Mouse (Mus musculus): ENCODE measurements around the gene Zfp638. TPM values are rescaled to one million over a fixed set of nuclear protein-coding genes. Genes with fewer than 3 reads are reported as not detected.
A peak's percentile ranks its signal among the peaks of the same experiment; 100 is the strongest.

Zfp638 gene
- polyA plus RNA-seq, 1 experiment from 2014 or later = 71.0 TPM

- 87% methylated on average over 2 of the region's 2 CpGs for WGBS
- Histone ChIP-seq H3K27ac (replicated peaks) (no peak overlapping the region), H3K27me3 (replicated peaks; ENCODE audit: low read depth, poor library complexity, severe bottlenecking) (no peaks in the 10 kb centered on the region), H3K9me3 (no peaks in the 10 kb centered on the region), H3K36me3 (replicated peaks) (no peaks in the 10 kb centered on the region), H3K4me3 (no peak overlapping the region), H3K4me1 (no peaks in the 10 kb centered on the region)
- no peak for DNase-seq (ENCODE audit: low spot score)
Measured at GRCm38 (mm10) chr6:83849446-83849845, 17.5 kb upstream of the Zfp638 start.

- H3K27me3 ChIP-seq (replicated peaks; ENCODE audit: low read depth, poor library complexity, severe bottlenecking) = no peaks in the 10 kb centered on the region
- no peak overlapping the region for H3K4me3 ChIP-seq
- WGBS = 34% methylated on average over 5 of the region's 5 CpGs
- no peak overlapping the region for H3K27ac ChIP-seq (replicated peaks)
- no peaks in the 10 kb centered on the region for H3K36me3 ChIP-seq (replicated peaks)
- no peaks in the 10 kb centered on the region for H3K4me1 ChIP-seq
- DNase-seq (ENCODE audit: low spot score) = peak; percentile 10
- H3K9me3 ChIP-seq = no peaks in the 10 kb centered on the region
Measured at GRCm38 (mm10) chr6:83857476-83857875, 9.4 kb upstream of the Zfp638 start.

DNA sequence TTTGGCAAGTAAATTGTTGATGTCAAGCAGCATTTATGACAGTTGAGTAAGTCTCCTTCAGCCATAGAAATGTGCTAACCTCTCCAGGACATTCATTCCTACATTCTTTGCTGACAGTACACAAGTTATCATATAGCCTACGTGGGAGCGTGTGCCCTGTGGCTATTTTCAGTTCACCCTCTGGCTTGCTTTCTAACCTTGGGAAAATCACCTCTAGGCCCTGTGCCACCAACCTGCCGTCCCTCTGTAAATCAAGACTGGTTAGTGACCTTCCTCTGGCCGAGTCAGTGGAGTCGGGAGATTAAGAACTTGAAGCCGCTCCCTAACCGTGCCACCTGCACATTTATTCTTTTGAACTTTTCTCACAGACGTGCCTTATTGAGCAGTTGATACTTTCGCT is 6.9 kb upstream of the Zfp638 start:
- WGBS = 88% methylated on average over 9 of the region's 9 CpGs
- Histone ChIP-seq H3K9me3 (no peaks in the 10 kb centered on the region), H3K27ac (replicated peaks) (no peak overlapping the region), H3K4me3 (no peak overlapping the region), H3K4me1 (no peaks in the 10 kb centered on the region), H3K27me3 (replicated peaks; ENCODE audit: low read depth, poor library complexity, severe bottlenecking) (no peaks in the 10 kb centered on the region), H3K36me3 (replicated peaks) (no peaks in the 10 kb centered on the region)
- DNase-seq (ENCODE audit: low spot score) = no peak

DNA sequence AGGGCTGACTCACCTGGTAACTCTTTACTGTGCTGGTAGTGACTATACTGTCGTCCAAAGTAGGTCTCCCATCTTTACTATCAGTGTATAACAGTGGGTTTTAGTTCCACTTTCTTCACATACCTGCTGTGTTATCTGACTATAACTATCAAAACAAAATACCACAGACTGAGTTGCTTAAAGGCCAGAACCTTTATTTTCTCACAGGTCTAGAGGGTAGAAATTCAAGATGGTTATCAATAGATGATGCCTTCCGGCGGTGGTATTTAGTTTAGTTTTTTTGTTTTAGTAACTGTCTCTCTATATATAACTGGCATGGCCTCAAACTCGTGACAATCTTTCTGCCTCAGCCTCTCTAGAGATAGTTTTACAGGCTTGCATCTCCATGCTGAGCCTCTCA is 3.4 kb upstream of the Zfp638 start:
- Histone ChIP-seq H3K4me1 (peaks cover 14% of the 10 kb centered on the region), H3K36me3 (replicated peaks) (no peaks in the 10 kb centered on the region), H3K4me3 (no peak overlapping the region), H3K27ac (replicated peaks) (no peak overlapping the region), H3K27me3 (replicated peaks; ENCODE audit: low read depth, poor library complexity, severe bottlenecking) (peaks cover 23% of the 10 kb centered on the region), H3K9me3 (no peaks in the 10 kb centered on the region)
- no peak for DNase-seq (ENCODE audit: low spot score)
- WGBS = 69% methylated on average over 4 of the region's 4 CpGs

DNA sequence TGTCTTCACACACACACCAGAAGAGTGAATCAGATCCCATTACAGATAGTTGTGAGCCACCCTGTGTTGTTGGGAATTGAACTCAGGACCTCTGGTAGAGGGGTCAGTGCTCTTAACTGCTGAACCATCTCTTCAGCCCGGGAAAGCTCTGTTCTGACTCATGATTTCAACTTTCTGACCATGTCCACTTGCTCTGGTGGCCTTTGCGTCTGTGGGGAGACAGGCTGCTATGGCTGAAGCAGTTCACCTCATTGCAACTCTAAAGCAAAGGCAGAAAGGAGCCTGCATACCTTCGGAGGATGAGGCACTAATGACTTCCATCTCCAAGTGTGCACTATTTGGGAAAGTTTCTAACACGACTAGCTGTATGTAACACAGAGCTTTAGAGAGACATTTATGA is 486 bp upstream of the Zfp638 start:
- 36% methylated on average over 4 of the region's 4 CpGs for WGBS
- peak overlapping the region; percentile 74 for H3K4me3 ChIP-seq
- DNase-seq (ENCODE audit: low spot score) = no peak
- H3K27me3 ChIP-seq (replicated peaks; ENCODE audit: low read depth, poor library complexity, severe bottlenecking) = peaks cover 29% of the 10 kb centered on the region
- no peaks in the 10 kb centered on the region for H3K9me3 ChIP-seq
- H3K27ac ChIP-seq (replicated peaks) = no peak overlapping the region
- H3K4me1 ChIP-seq = peaks cover 14% of the 10 kb centered on the region
- H3K36me3 ChIP-seq (replicated peaks) = no peaks in the 10 kb centered on the region

GRCm38 (mm10) chr6:83867598-83868585 is 983 bp downstream of the Zfp638 start:
- H3K36me3 ChIP-seq (replicated peaks) = no peaks in the 10 kb centered on the region
- H3K27ac ChIP-seq (replicated peaks) = peak overlapping the region; percentile 75; the same call in 1 of the 2 replicates
- WGBS = 4% methylated on average over 19 of the region's 19 CpGs
- H3K9me3 ChIP-seq = no peaks in the 10 kb centered on the region
- peak; percentile 28 for DNase-seq (ENCODE audit: low spot score)
- peaks cover 29% of the 10 kb centered on the region for H3K27me3 ChIP-seq (replicated peaks; ENCODE audit: low read depth, poor library complexity, severe bottlenecking)
- peaks cover 14% of the 10 kb centered on the region for H3K4me1 ChIP-seq
- peak overlapping the region; percentile 74 for H3K4me3 ChIP-seq

GRCm38 (mm10) chr6:83879815-83880214 is 12.9 kb downstream of the Zfp638 start:
- DNase-seq (ENCODE audit: low spot score) = peak; percentile 27
- no peaks in the 10 kb centered on the region for H3K9me3 ChIP-seq
- WGBS = 3% methylated on average over 4 of the region's 4 CpGs

DNA sequence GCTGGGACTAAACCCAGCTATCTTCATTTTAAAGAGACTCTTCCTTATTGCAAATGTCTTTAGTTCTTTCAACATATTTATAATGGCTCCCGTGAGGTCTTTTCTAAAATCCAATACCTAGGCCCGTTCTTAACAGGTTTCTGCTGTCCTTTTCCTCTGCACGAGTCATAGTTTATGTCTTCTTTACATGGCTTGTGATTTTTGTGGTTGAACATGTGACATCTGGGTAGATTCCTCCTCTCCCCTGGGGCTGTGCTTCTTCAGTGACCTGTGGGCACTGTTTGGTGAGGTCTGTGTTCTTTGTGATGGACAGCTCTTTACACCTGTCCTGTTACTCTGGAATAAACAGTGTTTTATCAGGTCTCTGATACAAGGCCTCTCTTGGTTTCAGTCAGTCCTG is 19.9 kb downstream of the Zfp638 start:
- H3K36me3 ChIP-seq (replicated peaks) = no peaks in the 10 kb centered on the region
- WGBS = 82% methylated on average over 3 of the region's 3 CpGs
- H3K27ac ChIP-seq (replicated peaks) = no peak overlapping the region
- H3K4me3 ChIP-seq = no peak overlapping the region
- H3K4me1 ChIP-seq = no peaks in the 10 kb centered on the region
- no peaks in the 10 kb centered on the region for H3K9me3 ChIP-seq
- DNase-seq (ENCODE audit: low spot score) = no peak
- no peaks in the 10 kb centered on the region for H3K27me3 ChIP-seq (replicated peaks; ENCODE audit: low read depth, poor library complexity, severe bottlenecking)

More at GRCm38 (mm10) chr6:83879815-83880214, 12.9 kb downstream of the Zfp638 start:
- peak overlapping the region; percentile 19; the same call in 1 of the 2 replicates for H3K27ac ChIP-seq (replicated peaks)
- H3K4me1 ChIP-seq = no peaks in the 10 kb centered on the region
- H3K36me3 ChIP-seq (replicated peaks) = no peaks in the 10 kb centered on the region
- H3K4me3 ChIP-seq = peak overlapping the region; percentile 28; the same call in 1 of the 2 replicates
- H3K27me3 ChIP-seq (replicated peaks; ENCODE audit: low read depth, poor library complexity, severe bottlenecking) = no peaks in the 10 kb centered on the region

DNA sequence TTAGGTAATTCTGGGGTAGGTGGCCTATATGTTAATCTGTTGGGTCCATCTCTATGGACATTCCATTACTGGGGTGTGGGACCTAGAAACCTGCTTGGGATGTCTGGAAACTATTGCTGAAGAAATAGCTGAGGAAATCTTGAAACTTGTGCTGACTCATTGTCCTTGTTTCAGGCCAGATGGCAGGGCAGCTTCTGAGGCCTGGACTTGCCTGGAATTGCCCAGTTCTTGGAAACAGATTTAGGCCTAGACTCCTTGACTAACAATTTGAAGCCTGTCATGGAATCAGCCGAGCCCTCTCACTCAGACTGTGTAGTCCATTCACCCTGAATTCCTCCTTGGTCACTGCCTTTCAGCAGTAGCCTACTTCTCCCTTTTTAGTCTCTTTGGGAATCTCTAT is 21.9 kb downstream of the Zfp638 start:
- DNase-seq (ENCODE audit: low spot score) = no peak

DNA sequence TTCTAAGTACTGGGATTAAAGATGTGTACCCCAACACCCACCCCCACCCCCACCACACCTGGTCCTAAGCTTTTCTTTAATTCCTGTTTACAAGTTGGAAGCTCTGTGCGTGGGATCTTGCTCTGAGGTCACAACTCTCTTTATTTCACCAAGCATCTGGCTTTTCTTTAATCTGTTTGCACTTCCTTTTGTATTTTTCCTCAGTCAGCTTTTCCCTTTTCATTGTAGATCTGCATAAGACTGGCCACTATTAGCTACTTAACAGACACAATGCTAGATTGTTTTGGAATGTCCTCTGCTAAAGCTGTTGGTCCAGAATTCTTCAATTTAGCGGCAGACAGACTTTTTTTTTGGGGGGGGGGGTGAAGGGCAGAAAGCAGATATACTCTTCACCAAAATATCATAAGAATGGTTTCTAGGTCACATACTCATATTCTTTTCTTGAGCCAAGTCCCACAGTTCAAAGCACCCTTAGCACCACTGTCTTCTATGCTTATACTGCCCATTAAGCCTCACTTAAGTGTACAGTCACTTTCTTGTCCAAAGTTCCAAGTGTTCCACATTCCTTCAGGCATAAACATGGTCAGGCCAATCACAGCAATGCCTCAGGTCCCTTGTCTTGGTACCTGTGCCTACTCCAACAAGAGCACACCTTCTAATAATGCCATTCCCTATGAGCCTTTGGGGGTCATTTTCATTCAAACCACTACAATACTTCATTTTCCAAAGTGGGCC is 23.5 kb downstream of the Zfp638 start:
- H3K9me3 ChIP-seq = no peaks in the 10 kb centered on the region
- H3K4me1 ChIP-seq = no peaks in the 10 kb centered on the region
- 19% methylated on average over 2 of the region's 2 CpGs for WGBS
- DNase-seq (ENCODE audit: low spot score) = no peak
- no peaks in the 10 kb centered on the region for H3K27me3 ChIP-seq (replicated peaks; ENCODE audit: low read depth, poor library complexity, severe bottlenecking)
- no peak overlapping the region for H3K27ac ChIP-seq (replicated peaks)
- H3K36me3 ChIP-seq (replicated peaks) = no peaks in the 10 kb centered on the region
- no peak overlapping the region for H3K4me3 ChIP-seq

More for the DNA sequence above, 21.9 kb downstream of the Zfp638 start:
- Histone ChIP-seq H3K36me3 (replicated peaks) (no peaks in the 10 kb centered on the region), H3K27ac (replicated peaks) (no peak overlapping the region), H3K9me3 (no peaks in the 10 kb centered on the region), H3K4me1 (no peaks in the 10 kb centered on the region), H3K27me3 (replicated peaks; ENCODE audit: low read depth, poor library complexity, severe bottlenecking) (no peaks in the 10 kb centered on the region), H3K4me3 (no peak overlapping the region)
- 77% methylated on average over 1 of the region's 1 CpGs for WGBS

GRCm38 (mm10) chr6:83891251-83891650 is 24.3 kb downstream of the Zfp638 start:
- Histone ChIP-seq H3K9me3 (no peaks in the 10 kb centered on the region), H3K36me3 (replicated peaks) (no peaks in the 10 kb centered on the region), H3K4me3 (no peak overlapping the region), H3K4me1 (no peaks in the 10 kb centered on the region), H3K27ac (replicated peaks) (no peak overlapping the region), H3K27me3 (replicated peaks; ENCODE audit: low read depth, poor library complexity, severe bottlenecking) (no peaks in the 10 kb centered on the region)
- no peak for DNase-seq (ENCODE audit: low spot score)
- WGBS = 90% methylated on average over 5 of the region's 5 CpGs

GRCm38 (mm10) chr6:83891687-83892086 is 24.8 kb downstream of the Zfp638 start:
- WGBS = 82% methylated on average over 2 of the region's 2 CpGs
- Histone ChIP-seq H3K27me3 (replicated peaks; ENCODE audit: low read depth, poor library complexity, severe bottlenecking) (no peaks in the 10 kb centered on the region), H3K36me3 (replicated peaks) (no peaks in the 10 kb centered on the region), H3K27ac (replicated peaks) (no peak overlapping the region), H3K9me3 (no peaks in the 10 kb centered on the region), H3K4me1 (no peaks in the 10 kb centered on the region), H3K4me3 (no peak overlapping the region)
- no peak for DNase-seq (ENCODE audit: low spot score)
